ENCODE assay signal across 18 mouse cellular contexts in the genomic region with DNA sequence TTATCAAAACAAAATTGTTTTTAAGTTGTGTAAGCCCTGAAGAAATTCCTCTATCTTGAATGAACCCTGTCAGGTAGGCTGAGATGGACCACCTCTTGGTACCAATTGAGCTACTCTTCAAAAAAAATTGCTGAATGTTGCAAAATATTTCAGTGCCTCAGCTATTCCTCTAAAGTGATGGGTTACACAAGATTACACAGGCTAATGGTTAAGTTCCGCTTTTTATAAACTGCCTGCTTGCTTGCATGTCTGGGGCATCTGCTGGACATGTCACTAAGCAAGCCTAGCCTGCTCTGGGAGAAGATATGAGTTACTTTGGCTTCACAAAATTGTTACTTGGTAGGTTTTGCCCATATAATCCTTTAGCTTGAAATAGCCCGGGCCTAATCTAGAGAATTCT. TPM values are rescaled to one million over a fixed set of nuclear protein-coding genes. Genes with fewer than 3 reads are reported as not detected.
"Had no signal": no experiment of that assay in that cellular context is flagged by ENCODE, and none has a peak within 500 bp of the region (broad histone marks: within the 10 kb centered on the region; RNA-seq: fewer than 3 reads in every experiment).

No protein-coding gene starts in this region.

- H3K9me3 ChIP-seq: kidney, embryonic 15.5 days; limb, embryonic 10.5 days; liver, embryonic 13.5 days; midbrain, embryonic 12.5 days had no signal

- ATAC-seq: intestine, embryonic 16.5 days; liver, postnatal 0 days; midbrain, embryonic 16.5 days had no signal

- H3K27me3 ChIP-seq: kidney, embryonic 15.5 days; liver, embryonic 13.5 days; midbrain, embryonic 12.5 days had no signal

- H3K27ac ChIP-seq: kidney, embryonic 15.5 days; left cerebral cortex, adult 2 months; limb, embryonic 10.5 days; liver, embryonic 13.5 days; midbrain, embryonic 12.5 days had no signal

- H3K36me3 ChIP-seq: kidney, embryonic 15.5 days; limb, embryonic 10.5 days; liver, embryonic 13.5 days; midbrain, embryonic 12.5 days had no signal

- H3K4me3 ChIP-seq: kidney, embryonic 15.5 days; left cerebral cortex, adult 2 months; limb, embryonic 10.5 days; liver, embryonic 13.5 days; midbrain, embryonic 12.5 days had no signal

- DNase-seq: kidney, adult 2 months; liver, embryonic 13.5 days; liver, postnatal 0 days; thymus, postnatal 4 days had no signal

- H3K4me2 ChIP-seq: kidney, embryonic 15.5 days; liver, embryonic 13.5 days; midbrain, embryonic 12.5 days had no signal

- H3K9ac ChIP-seq: kidney, embryonic 15.5 days; liver, embryonic 13.5 days; liver, postnatal 0 days; midbrain, embryonic 12.5 days had no signal

- H3K4me1 ChIP-seq: kidney, embryonic 15.5 days; limb, embryonic 10.5 days; liver, embryonic 13.5 days; midbrain, embryonic 12.5 days had no signal

RNA-seq across cellular contexts. Expression of a gene that starts 2.3 kb away (rescaled TPM):
- total RNA-seq: layer of hippocampus, postnatal 25 days; left cerebral cortex, adult 2 months; left cerebral cortex, postnatal 14 days; megakaryocyte-erythroid progenitor cell, adult 5-6 weeks had no signal
- polyA plus RNA-seq: intestine, embryonic 16.5 days; kidney, adult 2 months; kidney, embryonic 15.5 days; large intestine, adult 2 months; limb, embryonic 10.5 days; limb, embryonic 14.5 days; liver, embryonic 13.5 days; liver, postnatal 0 days; lung, embryonic 16.5 days; midbrain, embryonic 12.5 days; midbrain, embryonic 16.5 days; neural tube, embryonic 14.5 days; stomach, embryonic 16.5 days had no signal
